Mouse (Mus musculus) kidney, postnatal 14 days (tissue): ENCODE data around the gene H2-M3.
A peak's percentile ranks its signal among the peaks of the same experiment; 100 is the strongest.
"Not testable (repeated sequence)": the region's sequence is repeated elsewhere in the genome, so short reads cannot be mapped to it uniquely, and the experiment has no call there.

Experiments used
- DNase-seq: peaks from one replicate; pipeline ENCODE4 v3.0.0; 2022; ENCODE audit warnings: mixed read lengths

The H2-M3 gene

DNA sequence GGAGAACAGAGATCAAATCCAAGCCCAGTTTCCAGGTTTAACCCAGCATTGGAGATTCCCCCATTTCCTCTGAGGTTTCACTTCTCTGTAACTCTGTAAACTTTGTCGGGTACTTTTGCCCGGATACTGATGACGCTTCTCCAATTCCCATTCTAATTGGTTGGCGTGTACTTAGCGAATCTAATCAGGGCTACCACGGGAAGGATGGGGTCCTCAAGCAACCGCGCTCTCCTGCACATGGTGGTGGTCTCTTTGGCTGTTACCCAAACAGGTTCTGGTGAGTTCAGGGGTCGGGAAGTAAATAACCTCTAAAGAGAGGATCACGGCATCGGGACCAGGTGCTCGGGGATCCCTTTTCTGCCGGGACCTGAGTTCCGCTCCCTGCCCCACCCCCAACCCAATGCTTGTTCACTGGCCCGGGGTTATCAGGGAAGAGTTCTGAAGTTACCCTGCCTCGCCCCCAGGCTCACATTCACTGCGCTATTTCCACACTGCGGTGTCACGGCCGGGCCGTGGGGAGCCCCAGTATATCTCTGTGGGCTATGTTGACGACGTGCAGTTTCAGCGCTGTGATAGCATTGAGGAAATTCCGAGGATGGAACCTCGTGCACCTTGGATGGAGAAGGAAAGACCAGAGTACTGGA, at the start of gene H2-M3:
Gene H2-M3 (plus strand): TSS at position 163 of the 644 bp plus-strand sequence.
- peak; percentile 92 for DNase-seq

DNA sequence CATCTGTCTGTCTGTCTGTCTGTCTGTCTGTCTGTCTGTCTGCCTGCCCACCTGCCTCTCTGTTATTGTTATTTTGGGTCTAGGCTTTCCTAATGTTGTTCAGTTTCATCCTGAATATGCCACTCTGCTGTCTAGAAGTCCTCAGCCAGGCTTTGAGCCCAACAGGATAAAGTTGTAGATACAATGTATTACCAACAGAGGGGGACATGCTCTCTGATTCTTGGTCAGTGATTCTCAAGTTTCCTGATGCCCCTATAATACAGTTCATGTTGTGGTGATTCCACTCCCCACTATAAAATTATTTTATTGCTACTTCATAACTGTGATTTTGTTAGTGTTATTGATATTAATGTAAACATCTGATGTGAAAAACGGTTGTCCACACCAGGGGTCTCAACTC, 48.1 kb upstream of the H2-M3 start:
- DNase-seq = no peak

DNA sequence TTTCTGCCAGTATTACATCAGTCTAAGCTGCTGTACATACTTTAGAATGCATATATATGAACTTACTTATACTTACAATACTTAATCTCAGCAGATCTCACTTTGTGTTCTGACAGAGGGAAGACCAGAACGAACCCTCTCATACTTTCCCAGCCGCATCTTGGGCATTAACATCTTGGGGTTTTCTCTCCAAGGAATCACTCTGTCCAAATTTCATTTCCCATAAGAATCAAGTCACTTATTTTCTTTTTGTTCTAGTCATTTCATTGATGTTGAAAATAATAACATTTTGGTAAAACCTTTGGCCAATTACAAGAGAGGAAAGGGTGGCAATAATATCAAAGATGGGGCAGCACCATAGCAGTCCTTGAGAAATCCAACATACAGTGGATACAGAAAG, 32.8 kb upstream of the H2-M3 start, which contains the start of gene Olfr97:
Gene Olfr97 (minus strand): TSS at position 101 of the 400 bp plus-strand sequence.
- not testable (repeated sequence) for DNase-seq

DNA sequence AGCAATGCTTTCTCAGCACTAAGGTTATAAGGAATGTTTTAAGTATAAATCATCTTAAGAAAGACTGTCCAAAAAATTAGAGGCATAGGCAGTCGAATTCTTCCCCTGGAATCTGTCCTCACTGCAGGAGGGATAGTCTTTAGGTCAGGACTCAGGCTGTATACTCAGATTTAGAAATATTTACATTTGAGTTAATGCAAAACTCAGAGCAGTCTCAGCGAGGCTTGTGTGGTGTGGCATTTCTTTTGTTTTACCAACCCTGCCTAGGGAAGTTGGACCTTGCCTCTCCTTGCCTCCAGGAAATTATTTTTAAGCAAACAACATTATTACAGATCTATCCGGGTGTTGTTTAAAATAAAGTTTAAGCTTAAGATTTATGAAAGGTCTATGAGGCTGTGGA, 27.8 kb upstream of the H2-M3 start:
- no peak for DNase-seq

DNA sequence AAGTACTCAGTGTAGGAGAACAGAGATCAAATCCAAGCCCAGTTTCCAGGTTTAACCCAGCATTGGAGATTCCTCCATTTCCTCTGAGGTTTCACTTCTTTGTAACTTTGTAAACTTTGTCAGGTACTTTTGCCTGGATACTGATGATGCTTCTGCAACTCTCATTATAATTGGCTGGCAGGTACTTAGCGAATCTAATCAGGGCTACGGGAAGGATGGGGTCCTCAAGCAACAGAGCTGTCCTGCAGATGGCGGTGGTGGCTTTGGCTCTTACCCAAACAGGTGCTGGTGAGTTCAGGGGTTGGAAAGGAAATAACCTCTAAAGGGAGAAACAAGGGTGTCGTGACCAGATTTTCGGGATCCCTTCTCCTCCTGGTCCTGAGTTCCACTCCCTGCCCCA, 23.3 kb upstream of the H2-M3 start:
- DNase-seq = peak; percentile 56

DNA sequence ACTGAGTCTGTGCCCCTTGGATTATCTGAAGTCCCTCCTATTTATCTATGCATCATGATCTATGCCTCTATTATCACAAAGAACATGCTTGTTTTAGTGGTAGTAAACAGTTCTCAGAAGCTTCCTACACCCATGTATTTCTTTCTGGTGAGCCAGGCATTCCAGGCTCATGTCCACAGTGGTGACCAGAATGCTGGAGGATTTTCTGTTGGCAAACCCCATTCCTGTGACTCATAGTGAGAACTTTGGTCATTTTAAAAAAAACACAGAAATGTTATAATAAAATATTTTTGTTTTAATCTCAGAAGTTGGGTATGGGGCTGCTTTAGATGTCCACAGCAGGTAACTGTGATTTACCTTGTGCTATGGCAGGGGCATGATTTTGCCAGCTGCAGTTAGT, 20.6 kb upstream of the H2-M3 start:
- DNase-seq = no peak

DNA sequence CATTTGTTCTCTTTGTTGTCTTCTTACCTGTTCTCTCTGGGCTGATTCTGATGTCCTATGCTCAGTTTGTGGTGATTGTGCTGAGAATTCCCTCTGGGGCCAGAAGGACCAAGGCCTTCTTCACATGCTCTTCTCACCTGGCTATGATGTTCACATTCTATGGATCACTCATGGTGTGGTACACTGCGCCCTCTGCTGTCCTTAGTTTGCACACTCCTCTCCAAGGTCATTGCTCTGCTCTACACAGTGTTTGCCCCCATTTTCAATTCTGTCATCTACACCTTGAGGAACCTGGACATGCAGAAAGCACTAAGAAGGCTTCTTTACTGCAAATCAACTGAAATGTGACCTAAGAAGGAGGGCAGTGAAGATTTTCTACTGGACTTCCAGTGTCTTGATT, 19.5 kb upstream of the H2-M3 start:
- DNase-seq = no peak

DNA sequence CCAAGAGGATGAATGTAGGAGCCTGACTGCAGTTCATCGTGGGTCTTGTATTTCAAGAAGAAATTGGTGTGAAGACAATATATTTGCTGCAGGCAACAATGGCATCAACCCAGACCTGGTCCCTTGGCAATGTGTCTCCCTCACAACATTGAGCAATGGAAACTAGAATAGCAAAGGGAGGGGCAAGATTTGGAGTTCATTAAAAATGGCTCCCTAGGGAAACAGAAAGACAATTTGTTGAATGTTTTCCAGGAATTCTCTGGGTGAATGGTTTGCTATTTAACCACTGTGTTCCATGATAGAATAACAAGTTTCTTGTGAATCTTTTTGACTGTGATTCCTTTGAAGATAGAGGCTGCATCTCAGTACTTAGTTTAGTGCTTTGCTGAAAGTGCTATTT, 6.4 kb upstream of the H2-M3 start, which contains the start of gene Olfr98:
Gene Olfr98 (minus strand): TSS at position 124 of the 400 bp plus-strand sequence.
- DNase-seq = no peak

DNA sequence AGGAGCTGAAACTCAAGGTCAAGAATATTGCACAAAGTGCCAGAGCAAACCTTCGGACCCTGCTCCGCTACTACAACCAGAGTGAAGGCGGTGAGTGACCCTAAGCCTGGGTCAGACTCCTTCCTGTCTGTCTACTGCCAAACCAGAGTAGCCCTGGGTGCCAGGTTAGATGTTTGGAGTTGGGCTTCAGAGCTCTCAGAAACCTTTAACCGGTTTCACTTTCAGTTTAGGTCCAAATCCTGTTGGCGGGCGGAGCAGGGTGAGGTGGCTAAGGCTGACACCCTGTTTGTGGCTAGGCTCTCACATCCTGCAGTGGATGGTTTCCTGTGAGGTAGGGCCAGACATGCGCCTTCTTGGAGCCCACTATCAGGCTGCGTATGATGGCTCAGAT, 677 bp downstream of the H2-M3 start:
- peak; percentile 42 for DNase-seq

DNA sequence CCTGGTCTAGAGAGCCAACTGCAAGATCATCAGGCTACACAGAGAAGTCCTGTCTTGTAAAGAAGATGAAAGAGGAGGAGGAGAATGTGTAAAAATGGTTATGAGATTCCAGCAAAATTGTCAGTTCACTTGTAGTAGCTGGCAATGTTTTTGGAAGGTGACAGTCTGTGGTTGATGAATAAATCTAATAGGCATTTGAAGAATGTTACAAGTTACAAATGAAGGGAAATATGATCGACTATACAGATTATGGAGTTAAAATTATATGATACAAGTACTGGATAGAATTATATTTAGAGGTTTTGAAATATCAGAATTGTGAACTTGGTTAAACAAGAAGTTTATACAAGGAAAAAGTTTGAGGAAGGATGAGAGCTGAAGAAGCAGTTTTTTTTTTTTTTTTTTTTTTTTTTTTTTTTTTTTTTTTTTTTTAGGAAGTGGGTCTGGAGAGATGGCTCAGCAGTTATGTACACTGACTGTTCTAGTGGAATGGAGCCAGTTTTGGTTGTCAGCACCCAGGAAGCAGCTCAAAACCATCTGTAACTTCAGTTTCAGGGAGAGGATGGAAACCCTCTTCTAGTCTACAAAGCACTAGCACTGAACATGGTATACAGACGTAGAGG, 5.7 kb downstream of the H2-M3 start:
- DNase-seq = no peak

DNA sequence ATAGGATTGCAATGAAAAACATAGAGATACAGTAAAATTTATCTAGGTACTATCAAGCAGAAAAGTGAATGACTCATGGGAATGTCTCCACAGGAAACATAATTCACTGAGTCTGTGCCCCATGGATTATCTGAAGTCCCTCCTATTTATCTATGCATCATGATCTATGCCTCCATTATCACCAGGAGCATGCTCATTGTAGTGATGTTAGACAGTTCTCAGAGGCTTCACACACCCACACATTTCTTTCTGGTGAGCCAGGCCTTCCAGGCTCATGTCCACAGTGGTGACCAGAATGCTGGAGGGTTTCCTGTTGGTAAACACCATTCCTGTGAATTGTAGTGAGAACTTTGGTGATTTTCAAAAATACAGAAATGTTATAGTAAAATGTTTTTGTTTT, 6.6 kb downstream of the H2-M3 start:
- DNase-seq = no peak

DNA sequence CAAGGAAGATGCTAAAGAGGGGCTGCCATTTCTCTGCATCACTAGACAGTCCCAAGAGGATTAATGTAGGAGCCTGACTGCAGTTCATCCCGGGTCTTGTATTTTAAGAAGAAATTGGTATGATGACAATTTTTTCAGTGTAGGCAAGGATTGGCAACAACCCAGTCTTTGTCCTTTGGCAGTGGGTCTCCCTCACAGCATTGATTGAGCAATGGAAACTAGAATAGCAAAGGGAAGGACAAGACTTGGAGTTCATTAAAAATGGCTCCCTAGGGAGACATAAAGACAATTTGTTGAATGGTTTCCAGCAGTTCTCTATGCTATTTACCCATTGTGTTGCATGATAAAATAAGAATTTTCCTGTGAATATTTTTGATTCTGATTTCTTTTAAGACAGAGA, 10.3 kb downstream of the H2-M3 start:
- no peak for DNase-seq

DNA sequence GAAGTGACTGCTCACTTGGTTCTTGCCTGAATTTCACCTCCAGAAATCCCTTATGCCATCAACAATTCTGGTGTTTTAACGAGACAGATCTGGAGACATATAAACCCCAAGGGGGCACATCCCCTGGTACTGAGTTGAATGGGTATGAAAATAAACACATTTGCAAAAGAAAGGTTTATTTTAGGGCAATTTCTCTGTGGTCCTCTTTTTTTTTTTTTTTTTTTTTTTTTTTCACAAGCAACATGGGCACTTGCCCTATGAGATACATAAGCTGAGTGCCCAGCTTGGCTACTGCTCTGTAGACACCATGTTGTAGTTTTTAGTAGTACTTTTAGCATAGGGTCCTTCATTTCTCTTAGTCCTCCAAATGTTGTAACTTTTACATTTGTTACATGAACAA, 13.3 kb downstream of the H2-M3 start, which contains the start of gene Olfr99:
Gene Olfr99 (minus strand): TSS at position 101 of the 400 bp plus-strand sequence.
- no peak for DNase-seq

DNA sequence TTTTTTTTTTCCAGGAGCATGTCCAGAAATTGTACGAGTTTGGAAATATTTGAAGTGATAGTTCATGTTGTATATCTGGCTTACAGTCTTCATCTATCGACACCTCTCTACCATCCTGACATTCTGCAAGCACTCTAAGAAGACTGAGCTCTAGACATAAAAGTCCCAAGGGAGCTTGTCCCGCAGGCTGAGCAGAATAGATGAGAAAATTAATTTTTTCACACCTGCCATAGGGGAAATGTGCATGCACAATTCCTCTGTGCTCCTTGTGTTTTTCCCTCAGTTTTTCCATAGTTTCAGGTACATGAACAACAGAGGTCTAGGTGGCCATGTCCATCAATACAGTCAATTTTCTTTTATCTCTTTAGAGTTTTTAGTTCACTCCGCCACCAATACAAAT, 34.2 kb downstream of the H2-M3 start, which contains the start of gene Olfr101:
Gene Olfr101 (minus strand): TSS at position 101 of the 400 bp plus-strand sequence.
- no peak for DNase-seq

DNA sequence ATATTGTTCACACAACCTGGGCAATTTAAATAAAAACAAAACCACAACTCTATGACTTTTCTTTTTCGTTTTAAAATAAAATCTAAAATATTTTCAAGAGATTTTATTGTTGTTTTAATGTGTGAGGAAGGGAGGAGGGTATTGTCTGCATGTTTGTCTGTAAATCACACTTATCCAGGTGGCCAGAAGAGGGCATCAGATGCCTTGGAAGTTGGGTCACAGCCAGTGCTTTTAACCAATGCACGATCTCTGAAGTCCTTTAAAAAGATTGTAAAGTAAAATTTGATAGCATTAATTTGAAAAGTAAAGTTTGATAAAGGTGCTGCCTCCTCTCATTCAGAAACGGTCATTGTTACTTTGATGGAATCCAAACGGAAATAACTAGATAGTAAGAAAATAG, 38.5 kb downstream of the H2-M3 start:
- DNase-seq = no peak

DNA sequence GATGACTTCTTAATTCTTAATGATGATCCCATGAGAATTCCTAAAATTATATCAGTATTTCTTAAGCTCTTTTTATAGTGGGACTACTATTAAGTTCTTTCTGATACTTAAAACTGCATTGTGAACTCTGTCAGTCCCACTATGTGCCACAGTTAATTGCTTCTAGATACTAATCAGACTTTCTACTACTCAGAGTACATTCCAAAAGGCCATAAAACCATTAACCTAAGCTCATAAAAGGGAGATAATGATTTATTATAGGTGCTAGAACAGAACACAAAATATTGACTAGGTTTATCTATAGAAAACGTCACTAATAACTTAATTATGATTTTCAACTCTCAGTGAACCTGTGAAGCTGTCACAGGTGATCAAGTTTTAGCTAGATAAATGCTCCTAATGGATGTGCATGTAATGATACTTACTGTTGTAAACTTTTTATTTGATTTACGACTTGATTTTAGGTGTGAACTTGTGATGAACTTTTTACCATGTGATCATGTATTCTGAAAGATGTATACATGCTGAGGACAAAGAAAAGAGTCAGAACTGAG, 40.2 kb downstream of the H2-M3 start:
- no peak for DNase-seq

DNA sequence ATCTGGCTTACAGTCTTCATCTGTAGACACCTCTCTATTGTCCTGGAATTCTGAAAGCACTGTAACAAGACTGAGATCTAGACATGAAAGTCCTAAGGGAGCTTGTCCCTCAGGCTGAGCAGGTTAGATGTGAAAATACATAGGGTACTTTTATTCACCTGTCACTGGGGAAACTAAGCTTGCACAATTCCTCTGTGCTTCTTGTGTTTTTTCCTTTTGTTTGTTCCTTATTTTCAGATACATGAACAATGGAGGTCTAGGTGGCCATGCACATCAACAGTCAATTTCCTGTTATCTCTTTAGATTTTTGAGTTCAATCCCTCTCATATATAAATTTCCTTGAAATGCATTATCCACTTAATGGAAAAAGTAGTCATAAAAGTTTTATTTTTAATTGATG, 46.9 kb downstream of the H2-M3 start, which contains the start of gene Olfr102:
Gene Olfr102 (minus strand): TSS at position 101 of the 400 bp plus-strand sequence.
- DNase-seq = no peak
